Mouse (Mus musculus) lung, postnatal 10 days (tissue): ENCODE results near the gene Selplg.

ENCODE experiments used
- DNase-seq: peaks from one replicate; pipeline ENCODE4 v3.0.0; 2021

Selplg gene

DNA sequence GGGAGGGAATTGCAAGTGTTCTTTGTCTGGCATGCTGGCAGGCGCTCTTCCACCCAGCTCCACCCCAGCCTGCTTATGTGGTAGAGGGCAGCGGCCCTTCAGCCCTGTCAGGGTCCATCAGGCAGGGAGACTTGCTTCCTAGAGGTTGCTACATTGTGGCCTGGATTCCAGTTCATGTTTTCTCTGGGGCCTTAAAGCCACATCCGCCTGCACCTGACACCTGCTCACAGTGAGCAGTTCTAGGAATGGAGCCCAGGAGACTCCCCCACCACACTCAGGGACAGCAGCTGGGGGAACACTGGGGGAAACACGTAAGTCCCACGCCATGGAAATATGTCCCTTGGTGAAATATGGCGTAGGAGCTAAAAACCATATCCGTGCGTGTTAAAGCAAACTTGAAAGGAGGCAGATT is at the start of gene Selplg:
Gene Selplg, minus strand, starts transcription at position 155 of the 412 bp plus-strand sequence.
- no peak for DNase-seq

DNA sequence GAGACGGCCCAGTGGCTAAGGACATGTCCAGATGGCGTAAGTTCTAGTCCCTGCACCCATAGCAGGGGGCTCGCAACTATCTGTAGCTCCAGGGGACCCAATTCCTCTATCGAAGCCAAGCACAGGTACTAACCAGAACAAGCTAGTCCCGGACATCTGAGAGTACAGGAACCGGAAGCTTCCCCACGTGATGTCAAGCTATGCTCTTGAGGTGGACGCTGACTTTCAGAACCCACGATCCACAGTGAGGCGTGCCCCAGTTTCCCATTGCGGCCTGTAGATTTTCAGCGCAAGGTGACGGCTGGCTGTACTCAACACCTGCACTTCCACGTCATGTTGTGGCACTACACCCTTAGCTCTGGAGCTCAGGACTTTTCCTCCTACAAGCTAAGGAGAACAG is 48.7 kb upstream of the Selplg start:
- no peak for DNase-seq

DNA sequence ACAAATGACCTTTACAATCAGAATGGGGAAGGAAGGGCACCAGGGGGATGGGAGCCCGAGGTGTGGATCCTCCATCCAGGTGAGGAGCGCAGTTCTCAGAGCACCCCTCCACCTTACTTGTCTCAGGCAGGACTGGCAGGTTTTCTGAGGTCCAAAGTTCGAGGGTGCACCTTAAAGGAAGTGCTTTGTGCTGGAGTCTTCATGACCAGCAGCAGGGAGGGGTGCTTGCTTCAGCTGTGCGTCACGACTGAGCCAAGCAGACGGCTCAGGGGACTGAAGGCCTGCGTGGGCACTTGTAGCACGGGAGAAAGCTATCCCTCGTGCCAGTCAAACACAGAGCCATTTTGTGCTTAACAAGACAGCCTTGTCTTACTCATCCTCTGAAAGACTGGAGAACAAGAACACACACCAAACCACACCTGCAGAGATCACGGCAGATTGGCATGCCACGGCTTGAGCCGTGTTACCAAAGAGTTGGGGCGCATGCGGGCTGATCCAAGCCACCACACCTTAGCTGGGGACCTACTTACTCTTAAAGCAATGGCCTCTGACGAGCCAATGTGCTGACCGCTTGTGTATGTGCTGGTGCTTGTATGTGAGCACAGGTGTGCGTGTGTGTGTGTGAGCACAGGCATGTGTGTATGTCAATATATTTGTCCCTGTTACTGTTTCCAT is 46.6 kb upstream of the Selplg start:
- no peak for DNase-seq

DNA sequence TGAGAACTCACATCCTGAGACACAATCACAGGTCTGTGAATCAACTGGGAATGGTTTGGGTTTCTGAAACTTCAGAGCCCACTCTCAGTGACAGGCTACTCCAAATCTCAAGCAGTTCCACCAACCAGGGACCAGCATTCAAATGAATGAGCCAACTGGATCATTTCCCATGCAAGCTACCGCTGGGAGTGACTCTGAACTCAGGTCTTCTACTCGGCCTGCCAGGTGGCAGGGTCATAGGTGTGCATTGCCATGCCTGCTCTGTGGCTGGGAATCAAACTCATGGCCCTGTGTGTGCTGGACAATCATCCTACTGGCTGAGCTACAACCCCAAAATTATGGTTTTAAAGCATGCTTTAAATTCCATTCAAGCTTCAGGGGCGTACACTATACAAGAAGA is 45.1 kb upstream of the Selplg start:
- DNase-seq, result no peak

DNA sequence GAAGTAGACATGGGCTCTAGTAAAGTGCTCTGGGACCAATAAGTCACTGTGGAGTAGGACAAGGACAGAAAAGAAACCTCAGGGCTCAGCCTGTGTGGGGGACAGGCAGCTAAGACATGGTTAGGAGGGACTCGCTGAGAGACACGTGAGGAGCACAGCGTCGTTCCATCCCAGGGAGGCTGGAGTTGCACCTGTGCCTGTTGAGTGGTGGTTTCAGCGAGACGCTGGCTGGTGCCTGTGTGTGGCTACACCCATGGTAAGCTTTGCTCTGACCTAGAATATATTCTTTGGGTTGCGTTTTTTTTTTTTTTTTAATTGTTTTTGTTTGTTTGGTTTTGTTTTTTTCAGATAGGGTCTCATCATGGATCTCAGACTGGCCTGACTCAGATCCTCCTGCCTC is 43.7 kb upstream of the Selplg start:
- DNase-seq, result no peak

DNA sequence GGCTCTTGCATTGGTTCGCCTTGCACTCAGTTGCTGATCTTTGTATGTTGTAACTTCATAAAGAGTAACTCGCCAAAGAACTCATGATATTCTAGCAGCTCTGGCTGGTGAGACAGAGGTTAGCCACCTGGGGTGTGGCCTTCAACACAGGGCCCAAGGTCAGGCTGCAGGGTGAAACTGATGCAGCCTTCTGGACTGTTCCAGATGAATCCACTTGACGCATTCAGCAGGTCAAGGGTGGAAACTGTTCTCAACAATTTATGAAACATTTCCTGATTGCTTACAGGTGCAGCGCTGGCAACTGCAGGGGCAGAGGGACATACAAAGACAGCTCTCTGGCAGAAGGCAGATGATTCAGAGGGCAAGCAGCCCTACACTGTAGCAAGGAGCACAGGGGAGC is 43.2 kb upstream of the Selplg start:
- no peak for DNase-seq

DNA sequence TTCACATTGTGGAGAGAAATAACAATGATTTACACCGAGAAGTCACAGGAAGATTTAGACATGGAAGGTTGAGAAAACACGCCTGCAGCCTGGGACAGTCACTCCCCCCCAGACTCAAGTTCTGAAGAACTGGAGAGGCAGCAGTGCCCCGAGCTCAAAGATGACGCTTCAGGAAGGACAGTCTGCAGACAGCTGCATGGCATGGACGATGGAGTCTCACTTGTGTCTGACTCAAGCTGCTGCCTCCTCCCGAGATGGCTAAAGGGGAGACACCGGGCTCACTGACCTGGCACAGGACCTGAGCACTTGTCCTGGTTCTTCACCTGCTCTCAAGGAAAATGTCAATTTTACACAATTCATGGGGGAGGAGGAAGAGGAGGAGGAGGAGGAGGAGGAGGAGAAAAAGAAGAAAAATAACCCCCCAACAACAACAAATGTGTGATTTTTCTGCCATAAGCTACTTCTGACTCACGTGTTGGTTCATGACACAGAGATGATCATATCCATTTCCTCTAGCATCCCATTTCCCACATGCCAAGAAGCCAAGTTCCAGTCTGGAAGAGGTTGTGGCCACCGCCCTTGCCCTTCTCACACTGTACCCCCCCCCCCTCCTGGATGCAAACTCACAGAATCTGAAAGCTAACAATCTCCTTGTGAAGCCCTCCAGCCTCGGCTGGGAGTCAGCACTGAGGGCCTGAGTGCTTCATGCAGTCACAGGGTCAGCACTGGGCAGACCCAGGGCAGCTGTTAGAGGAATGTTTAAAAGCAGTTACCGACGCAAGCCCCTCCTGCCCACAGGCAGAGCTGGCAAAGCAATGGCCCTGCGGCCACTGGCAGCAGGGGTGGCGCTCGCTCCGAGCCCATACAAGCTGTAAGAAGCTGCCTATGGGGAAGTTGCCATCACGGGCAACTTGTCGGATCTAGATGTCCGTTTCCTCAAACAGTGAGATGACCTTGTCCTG is 41.9 kb upstream of the Selplg start:
- peak; percentile 59 for DNase-seq

DNA sequence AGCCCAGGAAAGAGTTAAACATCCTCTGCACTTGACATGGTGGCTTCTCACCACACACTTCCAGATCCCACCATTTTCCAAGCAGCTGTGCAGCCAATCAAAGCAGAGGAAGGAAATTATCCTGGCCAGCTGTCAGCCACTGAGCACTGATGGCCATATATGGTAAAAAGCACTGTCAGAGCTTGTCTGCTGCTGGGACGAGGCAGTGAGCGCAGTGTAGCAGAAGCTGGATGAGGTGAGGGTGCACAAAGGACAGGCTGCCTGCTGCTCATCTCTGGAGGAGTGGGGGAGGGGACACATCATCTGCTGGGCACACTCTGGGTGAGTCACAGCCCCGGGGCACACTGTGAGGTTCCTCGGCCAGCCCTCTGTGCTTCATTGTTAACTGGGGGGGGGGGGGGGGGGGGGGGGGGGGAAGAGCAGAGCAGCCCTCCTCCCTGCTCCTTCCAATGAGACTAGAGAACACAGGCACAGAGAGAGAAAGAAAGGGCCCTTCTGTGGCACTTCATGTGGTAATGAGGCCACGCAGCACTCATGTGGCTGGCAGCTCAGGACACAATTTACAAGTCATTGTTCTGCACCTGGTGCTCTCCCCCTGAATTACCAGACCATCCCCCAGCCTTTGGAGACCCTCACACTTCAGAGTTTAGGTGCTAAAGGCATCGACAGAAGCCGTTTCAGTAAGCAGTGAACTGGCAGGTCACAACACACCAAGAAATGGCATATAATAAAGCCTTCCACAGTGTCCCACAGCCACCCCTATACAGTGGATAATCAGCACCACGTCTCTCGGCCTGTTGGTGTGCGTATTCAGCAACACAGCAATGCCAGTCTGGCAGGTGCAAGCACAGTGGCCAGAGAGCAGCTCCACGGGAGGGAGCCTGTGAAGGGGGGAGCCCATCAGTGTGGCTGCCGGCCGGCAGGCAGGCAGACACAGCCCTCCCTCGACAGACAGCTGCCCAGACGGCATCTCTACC is 40.8 kb upstream of the Selplg start:
- peak; percentile 89 for DNase-seq

DNA sequence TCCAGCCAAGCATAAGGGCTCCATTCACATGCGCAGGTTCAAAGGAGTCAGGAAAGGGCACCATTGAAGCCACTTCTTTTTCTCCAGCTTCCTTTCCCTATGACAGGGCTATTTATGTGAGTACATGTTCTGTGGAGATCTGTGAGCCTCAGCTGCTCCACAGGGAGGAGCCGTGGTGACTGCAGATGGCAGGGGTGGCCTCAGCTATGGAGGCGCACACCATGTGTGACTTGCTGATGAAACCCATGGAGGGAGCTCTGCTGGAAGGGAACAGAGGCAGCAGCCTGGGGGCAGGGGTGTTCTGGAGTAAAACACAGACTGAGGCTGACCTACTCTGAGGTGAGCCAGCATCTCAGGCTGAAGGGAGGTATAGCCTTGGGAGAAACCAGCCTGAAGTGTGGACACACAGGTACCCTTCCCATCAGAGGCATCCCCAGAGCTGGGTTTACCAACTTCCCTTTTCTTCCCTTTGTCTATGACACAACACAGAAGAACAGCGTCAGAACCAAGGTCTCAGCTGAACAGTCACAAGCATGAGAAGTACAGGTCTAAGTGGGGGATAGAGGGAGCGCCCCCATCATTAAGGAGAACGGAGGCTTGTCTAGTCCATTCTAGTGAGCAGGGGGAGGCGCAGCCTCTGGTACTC is 39.6 kb upstream of the Selplg start:
- peak; percentile 53 for DNase-seq

DNA sequence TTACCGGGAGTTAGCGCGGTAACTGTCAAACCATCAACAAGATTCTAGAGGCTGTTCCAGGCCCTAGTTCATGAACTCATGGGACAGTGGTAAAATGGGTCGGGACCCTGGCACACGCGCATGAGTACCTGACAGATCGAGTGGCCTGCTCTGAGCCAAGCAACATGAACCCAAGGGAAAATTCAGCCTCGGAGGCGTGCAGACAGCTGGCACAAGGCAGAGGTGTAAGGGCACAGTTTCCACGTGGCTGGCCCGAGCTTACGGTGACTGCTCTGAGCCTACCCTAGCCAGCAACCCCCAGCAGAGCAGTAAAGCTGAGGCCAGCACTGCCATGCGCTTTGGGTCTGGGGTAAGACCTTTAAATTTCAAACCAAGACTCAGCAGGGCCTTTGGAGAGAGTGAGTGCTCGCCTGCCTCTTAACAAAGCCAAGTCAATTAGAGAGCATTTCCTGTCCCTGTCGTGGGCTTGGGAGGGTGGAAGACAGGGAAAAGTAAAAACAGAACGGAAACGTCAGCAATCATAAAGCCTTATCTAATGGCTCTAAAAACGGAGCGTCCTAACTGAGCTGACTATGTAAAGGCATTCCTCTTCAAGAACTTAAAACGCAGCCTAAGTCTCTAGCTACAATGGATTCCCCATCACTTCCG is 38.1 kb upstream of the Selplg start:
- no peak for DNase-seq

DNA sequence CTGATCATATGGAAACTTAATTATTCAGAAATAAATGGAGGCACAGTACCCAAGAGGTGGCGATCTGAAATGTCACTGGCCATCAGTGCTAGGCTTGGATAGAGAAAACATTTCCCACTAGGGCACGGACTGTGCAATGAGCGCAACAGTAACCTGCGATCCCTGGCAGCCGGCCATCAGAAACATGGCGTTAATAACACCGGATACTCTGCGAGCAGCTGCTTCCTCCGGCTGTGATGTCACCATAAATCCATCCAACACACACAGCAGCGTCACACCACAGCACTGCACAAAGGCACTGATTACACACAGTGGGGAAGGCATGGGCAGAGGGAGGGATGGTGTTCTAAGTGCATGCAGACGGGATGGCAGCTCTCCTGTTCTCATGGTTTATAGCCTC is 36.7 kb upstream of the Selplg start:
- DNase-seq, result peak; percentile 90

DNA sequence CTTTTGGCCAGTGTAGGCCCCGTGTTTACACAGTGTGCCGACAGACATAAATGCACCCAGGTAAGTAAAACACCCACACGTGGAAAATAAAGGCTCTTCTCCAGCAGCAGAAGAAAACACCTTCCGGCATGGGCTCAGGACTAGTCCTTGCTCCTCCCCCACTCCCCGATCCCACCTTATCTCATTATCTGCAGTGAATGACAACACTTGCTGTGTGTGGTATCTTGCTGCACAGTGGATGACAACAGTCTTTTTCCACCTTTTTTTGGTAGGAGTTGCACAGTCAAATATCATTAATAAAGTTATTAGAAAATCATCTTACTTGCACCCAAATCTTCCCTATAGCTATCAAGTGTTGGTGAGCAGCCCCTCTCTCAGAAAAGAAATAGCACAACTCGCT is 32.5 kb upstream of the Selplg start:
- no peak for DNase-seq

DNA sequence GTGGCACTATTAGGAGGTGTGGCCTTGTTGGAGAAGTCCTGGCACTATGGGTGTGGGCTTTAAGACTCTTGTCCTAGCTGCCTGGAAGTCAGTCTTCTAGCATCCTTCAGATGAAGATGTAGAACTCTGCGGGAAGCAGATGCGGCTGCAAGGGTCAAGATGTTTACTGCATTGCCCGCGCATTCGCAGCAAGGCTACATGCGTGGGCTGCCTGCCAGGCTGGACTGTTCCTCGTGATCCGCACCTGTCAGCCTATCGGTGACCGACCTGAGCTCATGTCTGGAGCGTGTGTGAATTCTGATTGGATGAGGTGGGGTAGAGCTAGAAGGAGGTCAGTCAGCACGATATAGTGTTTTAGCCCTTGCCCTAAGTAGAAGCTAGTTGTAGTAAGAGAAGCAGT is 31.6 kb upstream of the Selplg start:
- DNase-seq, result no peak

DNA sequence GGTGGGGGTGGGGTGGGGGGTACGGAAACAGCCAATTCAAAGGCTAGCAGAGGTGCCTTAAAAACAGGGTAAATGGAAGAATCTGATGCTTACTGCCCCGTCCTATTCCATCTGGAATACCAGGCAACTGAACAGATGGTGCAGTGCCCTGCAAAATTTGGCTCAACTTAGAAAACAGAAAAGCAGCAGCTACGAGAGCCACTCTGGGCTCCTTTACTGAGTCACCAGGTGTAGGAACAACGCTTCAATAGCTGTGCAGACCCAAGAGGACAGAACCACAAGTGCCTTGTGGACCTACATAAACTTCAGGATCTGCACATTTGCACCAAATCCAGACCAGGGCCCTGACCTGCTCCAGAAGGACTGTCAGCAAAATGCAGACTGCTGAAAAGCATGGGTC is 30.0 kb upstream of the Selplg start:
- DNase-seq, result no peak

DNA sequence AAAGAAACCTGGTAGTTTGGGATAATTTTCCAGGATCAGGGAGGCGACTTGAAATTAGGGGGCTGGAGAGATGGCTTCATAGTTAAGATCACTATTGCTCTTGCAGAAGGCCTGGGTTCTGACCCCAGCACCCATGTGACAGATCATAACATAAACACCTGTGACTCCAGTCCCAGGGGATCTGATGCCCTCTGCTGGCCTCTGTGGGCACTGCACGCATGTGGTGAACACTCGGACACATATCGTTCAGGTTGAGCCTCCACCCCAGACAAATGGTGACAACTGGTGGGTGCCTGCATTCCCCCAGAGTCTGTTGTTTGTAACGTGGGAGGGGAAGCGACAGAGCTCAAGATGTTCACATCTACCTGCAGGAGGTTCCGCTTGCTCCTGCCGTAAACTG is 28.9 kb upstream of the Selplg start:
- no peak for DNase-seq

DNA sequence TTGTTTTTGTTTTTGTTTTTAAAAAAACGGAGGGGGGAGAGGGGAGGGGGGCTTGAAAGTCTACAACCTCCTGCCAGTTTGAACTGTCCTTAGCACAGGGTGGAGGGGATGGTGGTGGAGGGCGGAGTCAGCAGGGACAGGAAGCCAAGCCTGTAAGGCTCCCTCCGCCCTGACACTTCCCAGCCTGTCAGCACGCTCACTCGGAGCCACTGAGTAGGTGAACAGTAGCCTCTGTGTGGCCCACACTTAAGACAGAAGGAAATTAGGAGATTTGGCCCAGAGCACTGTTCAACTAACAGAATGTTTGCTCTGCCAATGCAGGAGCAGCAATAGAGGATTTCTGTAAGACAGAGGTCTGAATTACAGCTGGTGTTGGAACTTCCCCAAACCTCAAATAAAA is 26.5 kb upstream of the Selplg start:
- DNase-seq, result peak; percentile 77

DNA sequence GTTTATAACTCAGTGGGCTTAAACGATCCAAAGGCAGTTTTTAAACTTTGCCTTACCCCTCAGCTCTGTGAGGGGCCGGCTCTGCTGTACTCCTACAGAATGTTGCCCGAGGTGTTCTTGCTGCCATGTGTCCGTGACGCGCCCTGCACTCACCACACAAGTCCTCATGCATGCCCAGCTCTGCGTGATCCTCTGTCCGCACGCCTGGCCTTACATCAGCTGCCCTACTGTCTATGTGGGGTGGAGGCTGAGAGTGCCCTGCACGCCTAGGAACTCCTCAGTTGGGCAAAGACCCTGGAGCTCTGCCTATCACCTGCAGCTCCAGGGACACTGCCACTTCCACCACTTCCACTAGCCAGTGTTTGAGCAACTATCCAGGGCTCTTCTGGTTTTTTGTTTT is 26.1 kb upstream of the Selplg start:
- DNase-seq, result no peak

DNA sequence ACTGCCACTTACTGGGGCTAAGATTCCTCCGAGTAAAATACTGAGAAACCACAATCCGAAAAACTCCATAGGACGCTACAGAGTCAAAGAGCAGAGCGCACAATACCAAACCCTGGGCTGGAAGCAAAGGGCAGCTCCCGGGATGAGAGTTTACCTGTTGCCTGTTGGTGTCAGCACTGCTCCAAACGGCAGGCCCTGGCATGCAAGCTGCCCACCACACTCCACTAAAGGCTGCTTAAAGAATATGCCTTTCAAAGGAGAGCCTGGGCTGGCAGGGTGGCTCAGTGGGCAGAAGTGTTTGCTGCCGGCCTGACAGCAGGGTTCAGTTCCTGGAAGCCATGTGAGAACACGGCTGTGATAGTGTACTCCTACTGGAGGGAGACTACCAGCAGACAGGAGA is 25.2 kb upstream of the Selplg start:
- no peak for DNase-seq

DNA sequence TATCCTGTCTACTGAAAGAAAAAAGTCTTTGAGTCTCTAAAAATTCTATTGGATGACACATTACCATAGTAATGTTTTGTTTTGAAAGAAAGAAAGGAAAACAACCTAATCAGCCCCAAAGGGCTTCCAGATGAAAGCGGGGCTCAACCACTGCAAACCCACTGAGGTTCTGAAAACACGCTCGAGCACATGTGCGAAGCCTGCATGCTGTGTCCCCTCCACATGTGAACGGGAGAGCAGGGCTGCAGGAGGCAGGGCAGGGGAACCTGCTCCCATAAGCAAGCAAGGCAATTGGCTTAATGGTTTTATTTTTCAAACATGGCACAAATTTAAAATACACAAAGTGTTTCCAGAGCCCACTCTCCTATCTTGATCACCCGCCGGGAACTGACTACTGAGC is 24.2 kb upstream of the Selplg start:
- DNase-seq, result no peak

DNA sequence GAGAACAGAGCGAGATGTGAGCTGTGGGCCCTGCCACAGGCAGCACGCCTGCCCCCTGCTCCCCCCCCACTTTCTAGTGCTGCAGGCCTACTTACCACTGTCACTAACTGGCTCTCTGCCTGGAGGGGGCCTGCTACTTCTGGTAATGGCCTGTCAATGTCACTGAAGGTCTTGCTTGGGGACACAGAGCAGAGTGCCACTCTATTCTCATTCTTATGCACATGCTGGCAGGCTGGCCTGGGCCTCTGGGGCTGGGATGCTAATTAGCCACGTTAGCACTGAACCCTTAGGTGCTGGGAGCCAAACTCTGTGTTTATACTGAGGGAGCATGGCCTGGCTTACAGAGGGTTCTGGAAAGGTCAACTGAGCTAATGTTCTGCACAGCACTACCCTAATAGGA is 23.3 kb upstream of the Selplg start:
- peak; percentile 59 for DNase-seq

DNA sequence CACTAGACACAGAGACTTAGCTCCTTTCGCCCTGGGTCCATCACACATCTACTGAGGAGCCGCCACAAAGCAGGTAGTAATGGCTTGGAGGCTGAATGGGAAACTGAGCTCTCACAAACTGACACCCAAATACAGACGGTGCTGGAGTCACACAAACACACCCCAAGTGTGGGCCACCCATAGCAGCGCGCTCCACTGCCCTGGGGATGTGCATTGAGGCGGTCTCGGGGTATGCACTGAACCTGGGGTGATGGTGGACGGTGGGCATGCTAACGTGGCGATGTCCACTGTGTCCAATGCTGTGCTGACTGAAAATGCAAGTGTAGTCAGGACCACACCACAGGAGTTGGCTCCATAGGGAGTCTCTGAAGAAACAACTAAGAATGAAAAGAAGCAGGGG is 22.7 kb upstream of the Selplg start:
- DNase-seq, result no peak

DNA sequence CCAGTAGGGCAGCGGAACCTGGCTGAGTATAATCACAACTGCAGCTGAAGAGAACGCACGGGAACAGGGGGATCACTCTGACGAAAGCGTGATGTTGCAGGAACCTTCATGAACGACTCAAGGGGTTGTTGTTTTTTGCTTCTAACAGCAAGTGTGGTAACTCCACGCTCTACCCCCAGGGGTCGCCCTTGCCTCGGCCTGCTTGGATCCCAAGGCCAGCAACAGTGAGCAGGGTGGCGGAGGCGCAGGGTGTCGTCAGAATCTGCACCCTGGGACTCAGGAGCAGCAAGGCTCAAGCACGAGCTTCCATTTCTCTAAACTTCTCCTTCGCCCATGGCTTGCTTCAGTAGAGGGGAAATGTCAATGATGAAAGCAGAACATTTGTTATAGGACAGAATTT is 22.1 kb upstream of the Selplg start:
- peak; percentile 92 for DNase-seq
